Mouse (Mus musculus): ENCODE measurements around the gene Xntrpc. TPM values are rescaled to one million over a fixed set of nuclear protein-coding genes. Genes with fewer than 3 reads are reported as not detected.

Xntrpc gene
- polyA plus RNA-seq, 1 experiment from 2014 or later: 1.1 TPM

DNA sequence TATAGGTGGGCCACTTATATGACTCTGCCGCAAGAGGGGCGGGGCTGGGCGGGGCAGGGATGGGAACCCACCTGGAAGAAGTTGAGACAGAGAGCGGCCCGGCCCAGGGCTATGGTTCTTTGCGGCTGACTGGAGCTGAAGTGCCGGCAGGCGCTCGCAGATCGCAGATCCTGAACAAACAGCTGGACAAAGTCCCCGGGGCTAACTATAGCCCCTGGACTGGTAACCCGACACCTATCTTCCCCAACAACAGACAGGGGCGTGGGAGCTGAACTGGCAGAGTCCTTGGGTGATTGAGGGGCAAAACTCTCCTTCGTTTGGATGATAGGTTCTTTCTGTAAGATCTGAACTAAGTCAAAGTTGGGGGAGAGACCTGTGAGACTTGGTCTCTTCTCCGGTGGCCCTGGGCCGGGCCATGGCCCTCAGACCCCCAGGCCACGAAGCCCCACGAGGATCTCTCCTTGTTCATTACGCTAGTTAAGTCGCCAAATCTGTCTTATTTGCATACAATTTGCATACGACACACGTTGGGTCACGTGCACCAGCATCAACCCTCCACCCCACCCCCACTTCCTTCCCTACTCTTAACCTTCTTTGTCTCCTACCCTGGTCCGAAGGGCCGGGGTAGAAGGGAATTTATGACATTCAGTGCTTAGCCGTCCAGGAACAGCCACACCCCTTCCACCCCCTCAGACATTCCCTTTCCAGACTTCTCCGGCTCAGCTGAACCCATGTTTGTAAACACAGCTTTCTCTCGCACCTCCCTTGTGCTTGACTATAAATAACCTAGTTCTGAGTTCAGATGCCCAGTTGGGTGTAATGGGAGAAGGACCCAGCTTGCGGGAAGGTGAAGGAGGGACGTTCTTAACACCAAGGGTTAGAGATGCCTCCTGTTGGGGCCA lies 34.5 kb downstream of the Xntrpc start:
- H3K4me3 ChIP-seq (ENCODE audit: low read depth, low read length): no peak overlapping the region; the same call in 1 of the 2 replicates
- ATAC-seq: 0 out of 2 replicates have a peak, but pooled peaks have one; percentile 9

DNA sequence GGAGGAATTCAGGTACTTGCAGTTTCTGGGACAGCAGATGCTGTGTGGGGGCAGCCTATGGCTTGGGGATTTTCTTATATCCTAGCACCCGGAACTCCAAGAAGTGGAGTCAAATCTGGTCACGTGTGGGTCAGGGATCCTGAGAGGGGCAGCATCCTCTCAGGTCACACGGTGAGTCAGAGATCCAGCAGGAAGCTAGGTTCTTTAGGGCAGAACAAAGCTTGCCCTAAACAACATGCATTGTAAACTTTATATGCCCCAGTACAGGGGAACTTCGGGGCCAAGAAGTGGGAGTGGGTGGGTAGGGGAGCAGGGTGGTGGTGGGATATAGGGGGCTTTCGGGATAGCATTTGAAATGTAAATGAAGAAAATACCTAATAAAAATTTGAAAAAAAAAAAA lies 35.4 kb downstream of the Xntrpc start:
- Histone ChIP-seq H3K4me3 (ENCODE audit: low read depth, low read length) (no peak overlapping the region), H3K9me3 (replicated peaks; ENCODE audit: control insufficient read depth, low read length, poor library complexity, severe bottlenecking) (no peaks in the 10 kb centered on the region), H3K4me2 (ENCODE audit: low read length) (no peak overlapping the region), H3K9ac (ENCODE audit: low read depth, low read length) (no peak overlapping the region), H3K36me3 (ENCODE audit: control insufficient read depth, insufficient read depth, low read length) (no peaks in the 10 kb centered on the region), H3K27me3 (ENCODE audit: control insufficient read depth, insufficient read depth, low read depth, low read length) (no peaks in the 10 kb centered on the region), H3K27ac (ENCODE audit: low read length) (no peak overlapping the region), H3K4me1 (ENCODE audit: control insufficient read depth, insufficient read depth, low read length) (peaks cover 3% of the 10 kb centered on the region; the same call in 1 of the 2 replicates)
- ATAC-seq: no peak
- WGBS: 63% methylated on average over 5 of the region's 5 CpGs

More for the DNA sequence above, 34.5 kb downstream of the Xntrpc start:
- Histone ChIP-seq H3K9me3 (replicated peaks; ENCODE audit: control insufficient read depth, low read length, poor library complexity, severe bottlenecking) (no peaks in the 10 kb centered on the region), H3K27me3 (ENCODE audit: control insufficient read depth, insufficient read depth, low read depth, low read length) (no peaks in the 10 kb centered on the region), H3K27ac (ENCODE audit: low read length) (no peak overlapping the region), H3K36me3 (ENCODE audit: control insufficient read depth, insufficient read depth, low read length) (no peaks in the 10 kb centered on the region), H3K4me2 (ENCODE audit: low read length) (peak overlapping the region; percentile 38), H3K9ac (ENCODE audit: low read depth, low read length) (no peak overlapping the region), H3K4me1 (ENCODE audit: control insufficient read depth, insufficient read depth, low read length) (peaks cover 3% of the 10 kb centered on the region; the same call in 1 of the 2 replicates)
- WGBS: 5% methylated on average over 30 of the region's 30 CpGs

DNA sequence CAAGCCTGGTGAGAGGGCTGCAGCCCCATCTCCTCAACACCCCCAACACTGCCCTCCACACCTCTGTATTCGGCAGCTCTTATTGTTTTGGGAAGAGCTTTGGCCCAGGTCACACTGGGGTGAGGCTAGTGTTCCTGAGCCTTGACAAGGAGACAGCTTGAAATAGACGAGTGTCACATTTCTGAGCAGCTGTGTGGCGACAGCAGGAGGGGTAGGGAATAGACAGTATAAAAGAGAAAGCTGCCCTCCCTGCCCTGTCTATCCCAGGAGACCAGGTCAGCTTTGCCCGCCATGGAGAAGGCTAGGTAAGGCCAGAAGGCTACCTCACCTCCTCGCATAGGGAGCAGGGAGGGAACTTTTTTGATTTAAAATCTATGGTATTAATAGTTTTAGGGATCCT lies 36.0 kb downstream of the Xntrpc start, which contains the start of gene Art1:
Gene Art1, plus strand, starts transcription at position 257 of the 400 bp plus-strand sequence.
- no peaks in the 10 kb centered on the region for H3K9me3 ChIP-seq (replicated peaks; ENCODE audit: control insufficient read depth, low read length, poor library complexity, severe bottlenecking)
- peaks cover 3% of the 10 kb centered on the region; the same call in 1 of the 2 replicates for H3K4me1 ChIP-seq (ENCODE audit: control insufficient read depth, insufficient read depth, low read length)
- H3K9ac ChIP-seq (ENCODE audit: low read depth, low read length): no peak within 1 kb of the TSS
- ATAC-seq: no peak
- WGBS: 37% methylated on average over 5 of the region's 5 CpGs
- no peak within 1 kb of the TSS for H3K27ac ChIP-seq (ENCODE audit: low read length)
- no peak within 1 kb of the TSS for H3K4me2 ChIP-seq (ENCODE audit: low read length)
- H3K36me3 ChIP-seq (ENCODE audit: control insufficient read depth, insufficient read depth, low read length): no peaks in the 10 kb centered on the region
- no peak within 1 kb of the TSS for H3K4me3 ChIP-seq (ENCODE audit: low read depth, low read length)
- no peaks in the 10 kb centered on the region for H3K27me3 ChIP-seq (ENCODE audit: control insufficient read depth, insufficient read depth, low read depth, low read length)

DNA sequence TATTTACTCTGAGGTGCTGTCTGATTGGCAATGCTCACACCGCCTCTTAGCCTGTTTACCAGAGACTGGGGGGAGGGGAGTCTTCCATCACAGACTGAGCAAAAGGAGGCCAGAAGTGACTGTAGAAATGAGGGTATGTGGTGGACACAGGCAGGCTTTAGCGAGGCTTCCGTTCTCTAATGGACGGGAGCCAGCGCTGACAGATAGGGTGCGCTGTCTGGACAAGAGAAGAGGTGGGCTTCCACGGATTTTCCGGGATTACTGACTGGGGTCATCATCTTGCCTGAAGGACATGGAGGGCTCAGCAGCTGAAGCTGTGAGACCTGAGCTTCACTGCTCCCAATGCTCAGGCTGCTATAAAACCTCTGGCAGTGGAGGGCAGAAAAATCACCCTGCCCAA lies 36.7 kb downstream of the Xntrpc start:
- Histone ChIP-seq H3K36me3 (ENCODE audit: control insufficient read depth, insufficient read depth, low read length) (no peaks in the 10 kb centered on the region), H3K4me2 (ENCODE audit: low read length) (no peak overlapping the region), H3K27me3 (ENCODE audit: control insufficient read depth, insufficient read depth, low read depth, low read length) (no peaks in the 10 kb centered on the region), H3K4me1 (ENCODE audit: control insufficient read depth, insufficient read depth, low read length) (peaks cover 3% of the 10 kb centered on the region; the same call in 1 of the 2 replicates), H3K9ac (ENCODE audit: low read depth, low read length) (no peak overlapping the region), H3K9me3 (replicated peaks; ENCODE audit: control insufficient read depth, low read length, poor library complexity, severe bottlenecking) (no peaks in the 10 kb centered on the region), H3K4me3 (ENCODE audit: low read depth, low read length) (no peak overlapping the region), H3K27ac (ENCODE audit: low read length) (no peak overlapping the region)
- 42% methylated on average over 8 of the region's 8 CpGs for WGBS
- no peak for ATAC-seq

DNA sequence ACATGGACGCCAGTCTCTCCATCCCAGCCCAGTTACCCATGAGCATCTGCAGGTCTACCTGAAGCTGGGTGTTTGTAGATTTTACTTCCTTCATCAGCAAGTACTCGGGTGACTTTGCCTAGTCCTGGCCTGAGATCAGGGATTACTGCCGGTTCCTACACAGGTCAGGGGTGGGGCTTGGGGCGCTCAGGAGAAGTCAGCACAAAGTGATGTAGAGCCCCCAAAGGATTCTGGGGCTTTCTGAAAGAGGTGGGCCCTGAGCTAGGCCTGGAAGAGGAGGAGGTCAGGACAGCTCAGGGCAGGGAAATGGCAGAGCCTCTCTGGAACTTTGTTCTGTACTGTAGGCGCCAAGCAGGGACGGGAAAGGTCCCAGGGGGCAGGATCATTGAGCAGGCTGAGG lies 37.2 kb downstream of the Xntrpc start:
- Histone ChIP-seq H3K4me1 (ENCODE audit: control insufficient read depth, insufficient read depth, low read length) (peaks cover 3% of the 10 kb centered on the region; the same call in 1 of the 2 replicates), H3K9ac (ENCODE audit: low read depth, low read length) (no peak overlapping the region), H3K4me2 (ENCODE audit: low read length) (no peak overlapping the region), H3K4me3 (ENCODE audit: low read depth, low read length) (no peak overlapping the region), H3K27me3 (ENCODE audit: control insufficient read depth, insufficient read depth, low read depth, low read length) (no peaks in the 10 kb centered on the region), H3K27ac (ENCODE audit: low read length) (no peak overlapping the region), H3K36me3 (ENCODE audit: control insufficient read depth, insufficient read depth, low read length) (no peaks in the 10 kb centered on the region), H3K9me3 (replicated peaks; ENCODE audit: control insufficient read depth, low read length, poor library complexity, severe bottlenecking) (no peaks in the 10 kb centered on the region)
- 40% methylated on average over 6 of the region's 6 CpGs for WGBS
- no peak for ATAC-seq

DNA sequence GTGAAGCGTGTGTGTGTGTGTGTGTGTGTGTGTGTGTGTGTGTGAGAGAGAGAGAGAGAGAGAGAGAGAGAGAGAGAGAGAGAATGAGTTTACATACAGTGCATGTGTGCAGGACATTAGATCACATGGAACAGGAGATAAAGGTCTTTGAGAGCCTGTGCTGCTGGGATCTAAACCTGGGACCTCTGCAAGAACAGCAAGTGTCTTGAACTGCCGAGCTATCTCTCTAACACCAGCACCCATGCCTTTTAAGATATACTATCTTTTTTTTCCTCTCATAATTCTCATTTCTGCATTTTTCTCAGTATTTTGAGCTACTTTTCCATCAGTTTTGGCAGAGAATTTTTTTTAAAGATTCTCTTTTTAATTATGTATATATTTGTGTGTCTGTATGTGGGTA lies 38.0 kb downstream of the Xntrpc start:
- Histone ChIP-seq H3K27me3 (ENCODE audit: control insufficient read depth, insufficient read depth, low read depth, low read length) (no peaks in the 10 kb centered on the region), H3K4me2 (ENCODE audit: low read length) (no peak overlapping the region), H3K9me3 (replicated peaks; ENCODE audit: control insufficient read depth, low read length, poor library complexity, severe bottlenecking) (no peaks in the 10 kb centered on the region), H3K27ac (ENCODE audit: low read length) (no peak overlapping the region), H3K9ac (ENCODE audit: low read depth, low read length) (no peak overlapping the region), H3K4me1 (ENCODE audit: control insufficient read depth, insufficient read depth, low read length) (peaks cover 3% of the 10 kb centered on the region; the same call in 1 of the 2 replicates), H3K36me3 (ENCODE audit: control insufficient read depth, insufficient read depth, low read length) (no peaks in the 10 kb centered on the region), H3K4me3 (ENCODE audit: low read depth, low read length) (no peak overlapping the region)
- 83% methylated on average over 2 of the region's 2 CpGs for WGBS
- ATAC-seq: no peak

DNA sequence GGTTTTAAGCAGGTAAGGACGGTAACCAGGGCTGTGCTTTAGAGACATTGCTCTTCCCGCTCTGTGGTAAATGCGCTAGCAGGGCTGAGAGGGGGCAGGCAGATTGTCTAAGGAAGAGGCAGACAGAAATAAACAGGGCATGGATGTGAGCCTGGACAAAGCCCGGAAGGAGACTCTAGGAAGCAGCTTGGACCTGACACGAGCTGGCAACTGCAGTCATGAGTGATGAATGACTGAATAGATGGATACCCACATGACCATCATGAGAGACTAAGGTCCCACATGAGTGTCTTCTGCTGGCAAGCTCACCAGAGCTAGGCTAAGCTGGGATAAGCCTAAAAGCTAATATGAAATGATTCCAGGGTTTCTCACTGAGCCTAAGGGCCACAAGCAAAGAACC lies 38.6 kb downstream of the Xntrpc start:
- Histone ChIP-seq H3K27me3 (ENCODE audit: control insufficient read depth, insufficient read depth, low read depth, low read length) (no peaks in the 10 kb centered on the region), H3K9me3 (replicated peaks; ENCODE audit: control insufficient read depth, low read length, poor library complexity, severe bottlenecking) (no peaks in the 10 kb centered on the region), H3K9ac (ENCODE audit: low read depth, low read length) (no peak overlapping the region), H3K4me2 (ENCODE audit: low read length) (no peak overlapping the region), H3K36me3 (ENCODE audit: control insufficient read depth, insufficient read depth, low read length) (no peaks in the 10 kb centered on the region), H3K4me1 (ENCODE audit: control insufficient read depth, insufficient read depth, low read length) (peaks cover 3% of the 10 kb centered on the region; the same call in 1 of the 2 replicates), H3K27ac (ENCODE audit: low read length) (no peak overlapping the region), H3K4me3 (ENCODE audit: low read depth, low read length) (no peak overlapping the region)
- WGBS: 80% methylated on average over 5 of the region's 5 CpGs
- ATAC-seq: no peak

DNA sequence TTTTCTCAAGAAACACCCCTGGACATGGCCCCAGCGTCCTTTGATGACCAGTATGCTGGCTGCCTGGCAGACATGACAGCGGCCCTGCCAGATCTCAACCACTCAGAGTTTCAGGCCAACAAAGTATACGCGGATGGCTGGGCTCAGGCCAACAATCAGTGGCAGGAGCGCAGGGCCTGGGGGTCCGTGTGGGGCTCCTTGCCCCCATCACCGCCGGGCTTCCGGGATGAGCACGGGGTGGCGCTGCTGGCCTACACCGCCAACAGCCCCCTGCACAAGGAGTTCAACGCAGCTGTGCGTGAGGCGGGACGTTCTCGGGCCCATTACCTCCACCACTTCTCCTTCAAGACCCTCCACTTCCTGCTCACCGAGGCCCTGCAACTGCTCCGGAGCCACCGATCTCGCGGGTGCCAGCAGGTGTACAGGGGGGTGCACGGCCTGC lies 41.2 kb downstream of the Xntrpc start:
- H3K27me3 ChIP-seq (ENCODE audit: control insufficient read depth, insufficient read depth, low read depth, low read length): no peaks in the 10 kb centered on the region
- H3K36me3 ChIP-seq (ENCODE audit: control insufficient read depth, insufficient read depth, low read length): no peaks in the 10 kb centered on the region
- H3K9ac ChIP-seq (ENCODE audit: low read depth, low read length): 0 out of 2 replicates have a peak overlapping the region, but pooled peaks have one; percentile 27
- no peaks in the 10 kb centered on the region for H3K9me3 ChIP-seq (replicated peaks; ENCODE audit: control insufficient read depth, low read length, poor library complexity, severe bottlenecking)
- no peak overlapping the region for H3K27ac ChIP-seq (ENCODE audit: low read length)
- 24% methylated on average over 22 of the region's 23 CpGs for WGBS
- H3K4me2 ChIP-seq (ENCODE audit: low read length): peak overlapping the region; percentile 43
- peak overlapping the region; percentile 4; the same call in 1 of the 2 replicates for H3K4me3 ChIP-seq (ENCODE audit: low read depth, low read length)
- no peak for ATAC-seq
- no peaks in the 10 kb centered on the region for H3K4me1 ChIP-seq (ENCODE audit: control insufficient read depth, insufficient read depth, low read length)

DNA sequence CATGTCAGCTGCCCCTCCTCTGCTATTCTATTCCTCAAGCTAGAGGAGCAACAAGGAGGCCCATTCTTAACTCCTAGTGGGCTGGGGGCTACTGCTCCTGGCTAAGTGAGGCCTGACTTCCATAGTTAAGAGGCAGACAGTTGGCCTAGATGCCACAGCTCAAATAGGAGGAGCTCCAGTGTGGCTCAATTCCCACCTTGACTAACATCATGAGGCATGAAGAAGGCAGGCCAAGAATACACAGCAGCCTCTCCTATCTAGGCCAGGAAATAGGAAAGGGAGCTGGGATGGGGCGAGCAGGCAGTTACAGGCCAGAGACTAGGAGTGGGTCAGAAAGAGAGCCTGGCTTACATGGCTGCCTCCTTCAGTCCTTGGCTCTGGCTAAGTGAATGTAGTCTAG lies 42.7 kb downstream of the Xntrpc start:
- 78% methylated on average over 1 of the region's 1 CpGs for WGBS
- Histone ChIP-seq H3K27me3 (ENCODE audit: control insufficient read depth, insufficient read depth, low read depth, low read length) (no peaks in the 10 kb centered on the region), H3K4me1 (ENCODE audit: control insufficient read depth, insufficient read depth, low read length) (no peaks in the 10 kb centered on the region), H3K9me3 (replicated peaks; ENCODE audit: control insufficient read depth, low read length, poor library complexity, severe bottlenecking) (no peaks in the 10 kb centered on the region), H3K36me3 (ENCODE audit: control insufficient read depth, insufficient read depth, low read length) (no peaks in the 10 kb centered on the region), H3K4me2 (ENCODE audit: low read length) (no peak overlapping the region), H3K4me3 (ENCODE audit: low read depth, low read length) (no peak overlapping the region), H3K9ac (ENCODE audit: low read depth, low read length) (no peak overlapping the region), H3K27ac (ENCODE audit: low read length) (no peak overlapping the region)
- no peak for ATAC-seq

Measured in midbrain, embryonic 16.5 days (tissue).